In genomic region chr2:169735475-169736406, GRCm38 (mm10) we compare ENCODE assay signal across 15 mouse cellular contexts.
DNase-seq lines count a peak whose midpoint lies in the region; ATAC-seq and TF ChIP-seq lines count a peak whose summit lies in the region.
"Had no signal": no experiment of that assay in that cellular context is flagged by ENCODE, and none has a peak within 500 bp of the region (broad histone marks: within the 10 kb centered on the region; RNA-seq: fewer than 3 reads in every experiment).

No protein-coding gene starts in this region.

- no peaks in the 10 kb centered on the region for H3K27me3 ChIP-seq in kidney, embryonic 15.5 days
- H3K27me3 ChIP-seq: CH12.LX had no signal

- H3K9me3 ChIP-seq in kidney, embryonic 15.5 days (replicated peaks), result no peaks in the 10 kb centered on the region

- H3K9ac ChIP-seq in kidney, embryonic 15.5 days, result no peak overlapping the region
- H3K9ac ChIP-seq: forebrain, postnatal 0 days had no signal

- DNase-seq in kidney, adult 8-10 months, result no peak
- DNase-seq in brain, embryonic 14.5 days (ENCODE audit: low read depth), result peak; percentile 31
- no peak for DNase-seq in lung, adult 2 months
- DNase-seq: cerebellum, adult 18-20 months; forebrain, postnatal 0 days; gastrocnemius, postnatal 36 days; thymus, adult 2 months had no signal

- no peak for TF ChIP-seq POLR2A in brain, embryonic 14.5 days (IDR thresholded peaks at IDR 0.05; ENCODE audit: borderline replicate concordance, extremely low read depth, insufficient read depth, insufficient read length, poor library complexity, severe bottlenecking)
- no peak for TF ChIP-seq POLR2A in lung, adult 2 months (IDR thresholded peaks at IDR 0.05; ENCODE audit: borderline replicate concordance, extremely low read depth, low read depth, low read length)

- H3K4me2 ChIP-seq in kidney, embryonic 15.5 days, result peak overlapping the region; percentile 40
- H3K4me2 ChIP-seq: liver, embryonic 11.5 days had no signal

- H3K4me3 ChIP-seq in kidney, embryonic 15.5 days (replicated peaks), result peak overlapping the region; percentile 7; the same call in 1 of the 2 replicates
- H3K4me3 ChIP-seq in lung, adult 2 months (replicated peaks; ENCODE audit: extremely low read depth, low read depth, low read length), result no peak overlapping the region

- no peaks in the 10 kb centered on the region for H3K36me3 ChIP-seq in kidney, embryonic 15.5 days

- peak overlapping the region; percentile 38; the same call in 1 of the 2 replicates for H3K27ac ChIP-seq in kidney, embryonic 15.5 days

- no peak for TF ChIP-seq CTCF in brain, embryonic 14.5 days (IDR thresholded peaks at IDR 0.05; ENCODE audit: borderline replicate concordance, extremely low read depth, insufficient read depth, insufficient read length)
- TF ChIP-seq CTCF in lung, adult 2 months (IDR thresholded peaks at IDR 0.05; ENCODE audit: insufficient read depth, low read length), result no peak

- 56% methylated on average over 26 of the region's 26 CpGs for WGBS in kidney, embryonic 15.5 days
- WGBS in lung, adult 2 months, result 87% methylated on average over 26 of the region's 26 CpGs

- peaks cover 36% of the 10 kb centered on the region for H3K4me1 ChIP-seq in kidney, embryonic 15.5 days
- no peaks in the 10 kb centered on the region; the same call in 1 of the 2 replicates for H3K4me1 ChIP-seq in lung, adult 2 months (ENCODE audit: control insufficient read depth, insufficient read depth, low read length)

- peak; percentile 36 for ATAC-seq in kidney, embryonic 15.5 days (replicated peaks; ENCODE audit: low FRiP score)
- peak; percentile 67 for ATAC-seq in common myeloid progenitor, adult 5-6 weeks (replicated peaks; ENCODE audit: low read depth, poor library complexity, severe bottlenecking)
- peak; percentile 43 for ATAC-seq in megakaryocyte, adult 5-6 weeks (ENCODE audit: poor library complexity, severe bottlenecking)
- ATAC-seq in erythroblast, adult 5-6 weeks (replicated peaks; ENCODE audit: low FRiP score, poor library complexity, severe bottlenecking), result no peak
- ATAC-seq: activated CD4-positive, CD25-positive, alpha-beta regulatory T cell, adult 4 months; forebrain, postnatal 0 days; inflammation-experienced regulatory T-cells, adult 6 months had no signal
